Comparison of ENCODE assay signal across 14 mouse cellular contexts in genomic region chr2:156903367-156903766, GRCm38 (mm10). TPM values are rescaled to one million over a fixed set of nuclear protein-coding genes. Genes with fewer than 3 reads are reported as not detected.
DNase-seq lines count a peak whose midpoint lies in the region; ATAC-seq and TF ChIP-seq lines count a peak whose summit lies in the region.
"Had no signal": no experiment of that assay in that cellular context is flagged by ENCODE, and none has a peak within 500 bp of the region (broad histone marks: within the 10 kb centered on the region; RNA-seq: fewer than 3 reads in every experiment).

No protein-coding gene starts in this region.

- intact Hi-C loops in gastrocnemius, adult 2 months (cut with DNase I): loop anchor here (10.0 kb wide), 1 partner anchor 191 kb away; no protein-coding TSS in a partner anchor
- intact Hi-C loops in gastrocnemius, postnatal 14 days (cut with DNase I; ENCODE audit: low total_unique reads): loop anchor here (5.0 to 10.0 kb wide), 2 partner anchors 94 to 191 kb away; no protein-coding TSS in a partner anchor

- no peaks in the 10 kb centered on the region for H3K27me3 ChIP-seq in lung, postnatal 0 days (replicated peaks; ENCODE audit: insufficient read depth, low read length)
- no peaks in the 10 kb centered on the region for H3K27me3 ChIP-seq in Patski
- H3K27me3 ChIP-seq: neural tube, embryonic 15.5 days had no signal

- H3K4me2 ChIP-seq in lung, postnatal 0 days (replicated peaks; ENCODE audit: low read depth, low read length): no peak overlapping the region
- H3K4me2 ChIP-seq: limb, embryonic 12.5 days; neural tube, embryonic 15.5 days had no signal

- peak; percentile 24 for TF ChIP-seq CTCF in gastrocnemius, adult 2 months (IDR thresholded peaks at IDR 0.05)
- peak; percentile 49 for TF ChIP-seq CTCF in lung, postnatal 0 days (IDR thresholded peaks at IDR 0.05)
- TF ChIP-seq CTCF in Patski (IDR thresholded peaks at IDR 0.05): peak; percentile 66

- WGBS in lung, postnatal 0 days: 27% methylated on average over 2 of the region's 2 CpGs

- H3K9me3 ChIP-seq in lung, postnatal 0 days (ENCODE audit: low read length): no peaks in the 10 kb centered on the region
- H3K9me3 ChIP-seq: limb, embryonic 12.5 days; neural tube, embryonic 15.5 days had no signal

- CTCF ChIA-PET in Patski (lab: Charles Lee): interaction anchor here (0.7 to 1.8 kb wide), 10 partner anchors 9 to 224 kb away, joined by 3 to 4 read pairs (median 3); no protein-coding TSS in a partner anchor

- in situ Hi-C loops in Patski (cut with MboI; ENCODE audit: low pct_unique_long_range_greater_than_20kb): no loop called here

- no peak overlapping the region for H3K27ac ChIP-seq in gastrocnemius, adult 2 months
- H3K27ac ChIP-seq in lung, postnatal 0 days (ENCODE audit: low read length): no peak overlapping the region
- H3K27ac ChIP-seq: limb, embryonic 12.5 days; neural tube, embryonic 15.5 days had no signal

- DNase-seq in gastrocnemius, adult 2 months: no peak
- DNase-seq in gastrocnemius, postnatal 14 days: no peak
- no peak for DNase-seq in lung, postnatal 0 days (ENCODE audit: low spot score)
- DNase-seq in lung, postnatal 4 days: no peak
- DNase-seq in Patski (ENCODE audit: low read depth, low spot score): no peak
- DNase-seq in MN1 (ENCODE audit: low spot score): no peak
- DNase-seq in gastrocnemius, adult 8-10 months (ENCODE audit: low spot score in 2 of 2): no peak
- DNase-seq: adrenal gland, postnatal 36 days; kidney, adult 2 months; lung, postnatal 14 days; right cerebral cortex, postnatal 14 days had no signal

- H3K4me3 ChIP-seq in gastrocnemius, adult 2 months: no peak overlapping the region
- no peak overlapping the region for H3K4me3 ChIP-seq in lung, postnatal 0 days (ENCODE audit: low read depth, low read length)
- H3K4me3 ChIP-seq: limb, embryonic 12.5 days; neural tube, embryonic 15.5 days had no signal

- ATAC-seq in lung, postnatal 0 days: no peak
- ATAC-seq in Patski: no peak
- 0 out of 2 replicates have a peak, but pooled peaks have one; percentile 55 for ATAC-seq in megakaryocyte-erythroid progenitor cell, adult 5-6 weeks (replicated peaks; ENCODE audit: low FRiP score, low TSS enrichment, poor library complexity, severe bottlenecking)

- POLR2A ChIA-PET in Patski (lab: Charles Lee): interaction anchor here (0.5 kb wide), 1 partner anchor 254 kb away, joined by 3 read pairs; no protein-coding TSS in a partner anchor

- H3K4me1 ChIP-seq in lung, postnatal 0 days (ENCODE audit: insufficient read depth, low read depth, low read length): no peaks in the 10 kb centered on the region

- H3K9ac ChIP-seq in lung, postnatal 0 days (replicated peaks; ENCODE audit: low read depth): no peak overlapping the region
- H3K9ac ChIP-seq: limb, embryonic 12.5 days; neural tube, embryonic 15.5 days had no signal

- no peaks in the 10 kb centered on the region for H3K36me3 ChIP-seq in lung, postnatal 0 days (ENCODE audit: insufficient read depth, low read length)
- H3K36me3 ChIP-seq: limb, embryonic 12.5 days; neural tube, embryonic 15.5 days had no signal

- TF ChIP-seq EP300 in lung, postnatal 0 days (IDR thresholded peaks at IDR 0.05): no peak

RNA-seq across cellular contexts. Expression of gene Sla2, which starts 16.4 kb away (rescaled TPM):
- not detected for total RNA-seq in gastrocnemius, adult 2 months (2021)
- total RNA-seq in gastrocnemius, postnatal 14 days (2021): not detected
- 0.49 and 0.65 TPM in 2 replicates for polyA plus RNA-seq in lung, postnatal 0 days (2015; fragmentation: Nextera tagmentation; extraction: Ambion mirVana)
- polyA plus RNA-seq in Patski (2021): 0.09 TPM
- 0.35 and 0.74 TPM in 2 replicates for total RNA-seq in megakaryocyte-erythroid progenitor cell, adult 5-6 weeks (2014; fragmentation: Nextera tagmentation)
- 1.7 and 1.8 TPM in 2 replicates for total RNA-seq in megakaryocyte-erythroid progenitor cell, adult 5-6 weeks (2017)
- not detected for total RNA-seq in gastrocnemius, adult 8-10 months (2022)
- total RNA-seq: adrenal gland, postnatal 36 days had no signal

RNA-seq across cellular contexts. Expression of gene Rab5if, which starts 40.4 kb away (rescaled TPM):
- 10 to 100 TPM; 89.0 to 98.6 TPM for total RNA-seq in gastrocnemius, adult 2 months (2021)
- total RNA-seq in gastrocnemius, postnatal 14 days (2021): 10 to 100 TPM; 75.1 to 77.1 TPM
- 271 and 290 TPM in 2 replicates for polyA plus RNA-seq in lung, postnatal 0 days (2015; fragmentation: Nextera tagmentation; extraction: Ambion mirVana)
- 206 TPM for polyA plus RNA-seq in Patski (2021)
- total RNA-seq in megakaryocyte-erythroid progenitor cell, adult 5-6 weeks (2014; fragmentation: Nextera tagmentation): 197 and 208 TPM in 2 replicates
- 130 and 141 TPM in 2 replicates for total RNA-seq in megakaryocyte-erythroid progenitor cell, adult 5-6 weeks (2017)
- total RNA-seq in gastrocnemius, adult 8-10 months (2022): 10 to 100 TPM; 84.3 to 97.1 (median 88.1) TPM

RNA-seq across cellular contexts. Expression of gene 4930518I15Rik, which starts 45.6 kb away (rescaled TPM):
- under 1 TPM; 0.73 to 0.79 TPM for total RNA-seq in gastrocnemius, adult 2 months (2021)
- under 1 TPM; 0.35 to 0.44 TPM for total RNA-seq in gastrocnemius, postnatal 14 days (2021)
- 4.1 and 5.5 TPM in 2 replicates for polyA plus RNA-seq in lung, postnatal 0 days (2015; fragmentation: Nextera tagmentation; extraction: Ambion mirVana)
- 0.82 TPM for polyA plus RNA-seq in Patski (2021)
- 3.6 and 5.9 TPM in 2 replicates for total RNA-seq in megakaryocyte-erythroid progenitor cell, adult 5-6 weeks (2014; fragmentation: Nextera tagmentation)
- 0.84 TPM in 1 of 2 replicates, not detected in the other for total RNA-seq in megakaryocyte-erythroid progenitor cell, adult 5-6 weeks (2017)
- total RNA-seq in gastrocnemius, adult 8-10 months (2022): under 1 TPM; 0.22 to 0.86 (median 0.40) TPM
